Mouse (Mus musculus) embryonic facial prominence, embryonic 12.5 days (tissue): ENCODE results near the gene Pdhx. TPM values are rescaled to one million over a fixed set of nuclear protein-coding genes. Genes with fewer than 3 reads are reported as not detected.

Experiments
- ATAC-seq: fragments of 200-750 bp; cut with Nextera tagmentation; 2 replicates; pipeline ENCODE4 v1.8.0; 2017; ENCODE audit not compliant: insufficient number of reproducible peaks, insufficient read depth, low FRiP score, low TSS enrichment
- H3K27ac ChIP-seq: fragments of 300-500 bp; sonication (generic); 2 replicates; pipeline ENCODE4 v1.5.1; 2016; ENCODE audit warnings: mild to moderate bottlenecking
- H3K27me3 ChIP-seq: fragments of 300-500 bp; sonication (generic); 2 replicates; pipeline ENCODE4 v1.6.1; 2016; ENCODE audit warnings: mild to moderate bottlenecking, moderate library complexity
- H3K36me3 ChIP-seq: fragments of 300-500 bp; sonication (generic); 2 replicates; pipeline ENCODE4 v1.6.1; 2016; ENCODE audit warnings: mild to moderate bottlenecking
- H3K4me1 ChIP-seq: fragments of 300-500 bp; sonication (generic); 2 replicates; pipeline ENCODE4 v1.6.1; 2016
- H3K4me2 ChIP-seq: fragments of 300-500 bp; sonication (generic); replicated peaks from 2 replicates; pipeline ENCODE4 v1.6.1; 2016; ENCODE audit warnings: mild to moderate bottlenecking, moderate library complexity
- H3K4me3 ChIP-seq: fragments of 300-500 bp; sonication (generic); 2 replicates; pipeline ENCODE4 v1.5.1; 2016; ENCODE audit warnings: mild to moderate bottlenecking
- H3K9ac ChIP-seq: fragments of 300-500 bp; sonication (generic); 2 replicates; pipeline ENCODE4 v1.6.1; 2016; ENCODE audit warnings: mild to moderate bottlenecking, moderate library complexity
- H3K9me3 ChIP-seq: fragments of 300-500 bp; sonication (generic); 2 replicates; pipeline ENCODE4 v1.6.1; 2016; ENCODE audit warnings: mild to moderate bottlenecking, moderate library complexity
- WGBS: fragments of 180-500 bp; shearing (Covaris S2); methylation state at CpG from one replicate; pipeline ENCODE4 v1.1.7; 2016; 5-methylcytosine and 5-hydroxymethylcytosine counted together
- polyA plus RNA-seq: library from polyadenylated mRNA; unstranded; fragments of >200 nt; fragmentation: Nextera tagmentation; extraction: Ambion mirVana; gene quantifications from 2 replicates; pipeline ENCODE4 v1.2.1, GENCODE M21; 2016

The Pdhx gene
- polyA plus RNA-seq, 1 experiment from 2014 or later = 43.8 TPM

DNA sequence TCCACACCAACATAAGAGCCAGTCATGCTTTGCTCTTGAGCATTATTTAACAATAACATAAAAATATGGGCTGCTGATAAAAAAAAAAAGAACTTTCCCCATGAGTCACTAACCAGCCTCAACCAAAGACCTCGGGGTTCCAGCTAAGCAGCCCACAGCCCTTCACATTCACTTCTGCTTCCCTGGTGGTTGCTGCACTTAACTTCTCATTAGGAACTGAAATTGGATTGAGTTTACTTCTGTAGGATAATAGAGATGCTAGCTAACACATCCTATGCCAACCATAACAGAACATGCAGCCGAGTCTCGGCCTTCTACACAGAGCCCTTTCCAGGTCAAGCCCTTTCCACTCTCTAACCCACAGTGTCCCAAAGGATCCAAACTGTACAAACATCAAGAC is 65.1 kb downstream of the Pdhx start:
- no peaks in the 10 kb centered on the region for H3K4me1 ChIP-seq
- H3K9ac ChIP-seq = no peak overlapping the region
- H3K4me3 ChIP-seq = no peak overlapping the region
- H3K36me3 ChIP-seq = no peaks in the 10 kb centered on the region
- H3K4me2 ChIP-seq = no peak overlapping the region
- 86% methylated on average over 3 of the region's 3 CpGs for WGBS
- no peaks in the 10 kb centered on the region for H3K9me3 ChIP-seq
- no peaks in the 10 kb centered on the region for H3K27me3 ChIP-seq
- ATAC-seq = no peak
- no peak overlapping the region for H3K27ac ChIP-seq

GRCm38 (mm10) chr2:103004599-103004998 is 68.7 kb downstream of the Pdhx start:
- no peak overlapping the region for H3K9ac ChIP-seq
- no peaks in the 10 kb centered on the region for H3K27me3 ChIP-seq
- no peak for ATAC-seq
- no peak overlapping the region for H3K4me3 ChIP-seq
- no peak overlapping the region for H3K27ac ChIP-seq
- 47% methylated on average over 7 of the region's 7 CpGs for WGBS
- H3K4me2 ChIP-seq = no peak overlapping the region
- H3K36me3 ChIP-seq = no peaks in the 10 kb centered on the region
- H3K4me1 ChIP-seq = no peaks in the 10 kb centered on the region
- H3K9me3 ChIP-seq = no peaks in the 10 kb centered on the region

- Histone ChIP-seq H3K9ac (no peak overlapping the region), H3K9me3 (no peaks in the 10 kb centered on the region), H3K27ac (no peak overlapping the region), H3K4me2 (no peak overlapping the region), H3K4me3 (no peak overlapping the region), H3K4me1 (no peaks in the 10 kb centered on the region), H3K36me3 (no peaks in the 10 kb centered on the region), H3K27me3 (no peaks in the 10 kb centered on the region)
- ATAC-seq = no peak
- 70% methylated on average over 6 of the region's 6 CpGs for WGBS
These were observed 74.1 kb downstream of the Pdhx start for GRCm38 (mm10) chr2:102999153-102999575.

DNA sequence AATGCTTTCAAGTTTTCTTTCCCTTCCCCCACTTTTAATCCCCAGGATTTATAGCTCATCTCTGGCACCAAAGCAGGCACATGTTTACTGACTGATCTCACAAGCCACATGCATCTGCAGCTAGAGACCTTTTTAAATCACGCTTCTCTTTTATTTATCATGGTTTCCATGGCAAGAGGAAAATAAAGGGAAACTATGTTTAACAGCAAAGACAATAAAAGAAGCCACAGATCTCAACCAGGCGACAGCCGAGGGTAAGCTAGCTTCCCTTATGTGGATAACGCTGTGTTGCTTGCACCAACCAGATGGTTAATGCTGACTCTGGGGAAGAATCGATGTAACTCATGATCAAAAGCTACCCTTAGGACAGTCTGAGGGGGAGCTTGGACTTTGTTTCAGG is 75.0 kb downstream of the Pdhx start:
- Histone ChIP-seq H3K36me3 (no peaks in the 10 kb centered on the region), H3K27me3 (no peaks in the 10 kb centered on the region), H3K4me3 (no peak overlapping the region), H3K9ac (no peak overlapping the region), H3K9me3 (no peaks in the 10 kb centered on the region), H3K4me1 (no peaks in the 10 kb centered on the region), H3K4me2 (no peak overlapping the region), H3K27ac (no peak overlapping the region)
- WGBS = 72% methylated on average over 5 of the region's 5 CpGs
- ATAC-seq = no peak

DNA sequence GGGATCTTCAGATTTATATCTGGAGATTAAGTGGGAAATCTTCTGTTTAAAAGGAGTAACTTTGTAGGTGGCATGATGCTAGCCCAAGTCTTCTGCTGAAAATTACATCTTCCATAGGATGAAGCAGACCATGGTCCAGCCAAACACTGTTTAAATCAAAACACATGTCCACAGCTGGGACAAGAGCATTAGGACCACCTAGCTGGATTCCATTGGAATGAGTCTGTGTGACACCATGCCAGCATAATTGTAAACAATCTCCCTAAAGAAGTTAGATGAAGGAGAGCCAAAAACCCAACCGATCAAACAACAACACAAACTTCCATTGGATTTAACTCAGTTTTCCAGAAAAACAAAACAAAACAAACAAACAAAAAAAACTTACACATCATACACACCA is 75.4 kb downstream of the Pdhx start:
- Histone ChIP-seq H3K27ac (no peak overlapping the region), H3K36me3 (no peaks in the 10 kb centered on the region), H3K27me3 (no peaks in the 10 kb centered on the region), H3K9ac (no peak overlapping the region), H3K9me3 (no peaks in the 10 kb centered on the region), H3K4me2 (no peak overlapping the region), H3K4me1 (no peaks in the 10 kb centered on the region), H3K4me3 (no peak overlapping the region)
- no peak for ATAC-seq
- WGBS = 67% methylated on average over 1 of the region's 1 CpGs

GRCm38 (mm10) chr2:102993841-102994607 is 79.3 kb downstream of the Pdhx start:
- H3K27ac ChIP-seq = no peak overlapping the region
- no peak overlapping the region for H3K4me3 ChIP-seq
- H3K27me3 ChIP-seq = no peaks in the 10 kb centered on the region
- no peaks in the 10 kb centered on the region for H3K9me3 ChIP-seq
- ATAC-seq = no peak
- no peak overlapping the region for H3K9ac ChIP-seq
- H3K4me1 ChIP-seq = no peaks in the 10 kb centered on the region
- 86% methylated on average over 3 of the region's 3 CpGs for WGBS
- H3K36me3 ChIP-seq = no peaks in the 10 kb centered on the region
- H3K4me2 ChIP-seq = no peak overlapping the region

- H3K4me2 ChIP-seq = no peak overlapping the region
- 83% methylated on average over 6 of the region's 6 CpGs for WGBS
- no peak overlapping the region for H3K9ac ChIP-seq
- no peaks in the 10 kb centered on the region for H3K27me3 ChIP-seq
- ATAC-seq = no peak
- no peak overlapping the region for H3K4me3 ChIP-seq
- H3K27ac ChIP-seq = no peak overlapping the region
- H3K36me3 ChIP-seq = no peaks in the 10 kb centered on the region
- H3K9me3 ChIP-seq = no peaks in the 10 kb centered on the region
- no peaks in the 10 kb centered on the region for H3K4me1 ChIP-seq
These were observed 80.9 kb downstream of the Pdhx start for GRCm38 (mm10) chr2:102992405-102992804.

- no peak overlapping the region for H3K9ac ChIP-seq
- no peak overlapping the region for H3K4me2 ChIP-seq
- no peak overlapping the region for H3K4me3 ChIP-seq
- H3K36me3 ChIP-seq = no peaks in the 10 kb centered on the region
- H3K4me1 ChIP-seq = no peaks in the 10 kb centered on the region
- WGBS = 70% methylated on average over 2 of the region's 2 CpGs
- H3K27ac ChIP-seq = no peak overlapping the region
- no peaks in the 10 kb centered on the region for H3K9me3 ChIP-seq
- ATAC-seq = no peak
- no peaks in the 10 kb centered on the region for H3K27me3 ChIP-seq
These were observed 83.0 kb downstream of the Pdhx start for GRCm38 (mm10) chr2:102990301-102990702.

GRCm38 (mm10) chr2:102989446-102989845 is 83.9 kb downstream of the Pdhx start:
- WGBS = 90% methylated on average over 1 of the region's 1 CpGs
- H3K9ac ChIP-seq = no peak overlapping the region
- ATAC-seq = no peak

GRCm38 (mm10) chr2:102987708-102988010 is 85.7 kb downstream of the Pdhx start:
- H3K4me2 ChIP-seq = no peak overlapping the region
- no peaks in the 10 kb centered on the region for H3K4me1 ChIP-seq
- no peaks in the 10 kb centered on the region for H3K9me3 ChIP-seq
- H3K9ac ChIP-seq = no peak overlapping the region
- no peaks in the 10 kb centered on the region for H3K27me3 ChIP-seq
- no peaks in the 10 kb centered on the region for H3K36me3 ChIP-seq
- no peak overlapping the region for H3K27ac ChIP-seq
- ATAC-seq = no peak
- H3K4me3 ChIP-seq = no peak overlapping the region
- 94% methylated on average over 4 of the region's 4 CpGs for WGBS

More at GRCm38 (mm10) chr2:102989446-102989845, 83.9 kb downstream of the Pdhx start:
- H3K27ac ChIP-seq = no peak overlapping the region
- H3K4me2 ChIP-seq = no peak overlapping the region
- no peaks in the 10 kb centered on the region for H3K4me1 ChIP-seq
- H3K9me3 ChIP-seq = no peaks in the 10 kb centered on the region
- H3K27me3 ChIP-seq = no peaks in the 10 kb centered on the region
- no peak overlapping the region for H3K4me3 ChIP-seq
- H3K36me3 ChIP-seq = no peaks in the 10 kb centered on the region

- 83% methylated on average over 6 of the region's 6 CpGs for WGBS
- Histone ChIP-seq H3K36me3 (no peaks in the 10 kb centered on the region), H3K9me3 (no peaks in the 10 kb centered on the region), H3K27ac (no peak overlapping the region), H3K4me2 (no peak overlapping the region), H3K9ac (no peak overlapping the region), H3K27me3 (no peaks in the 10 kb centered on the region), H3K4me3 (no peak overlapping the region), H3K4me1 (no peaks in the 10 kb centered on the region)
- ATAC-seq = no peak
These were observed 86.2 kb downstream of the Pdhx start for GRCm38 (mm10) chr2:102986964-102987707.

DNA sequence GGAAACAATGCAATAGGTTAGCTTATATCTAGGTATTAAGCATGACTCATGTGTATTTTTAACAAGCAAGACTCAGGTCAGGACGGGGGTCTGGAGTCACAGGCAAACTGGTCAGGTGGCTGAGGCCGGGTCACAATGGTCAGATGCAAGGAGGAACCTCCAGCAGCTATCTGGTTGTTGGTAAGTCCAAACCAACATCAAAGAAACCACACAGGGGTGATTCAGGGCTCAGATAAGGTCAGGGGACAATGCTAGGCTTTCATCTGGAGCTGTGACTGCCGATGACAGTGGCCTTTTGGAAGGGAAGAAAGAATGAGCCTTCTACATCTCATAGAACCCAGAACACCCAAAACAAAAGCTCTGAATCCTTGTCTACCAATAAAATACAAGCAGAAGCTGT is 86.9 kb downstream of the Pdhx start:
- Histone ChIP-seq H3K4me3 (no peak overlapping the region), H3K27me3 (no peaks in the 10 kb centered on the region), H3K9me3 (no peaks in the 10 kb centered on the region), H3K36me3 (no peaks in the 10 kb centered on the region), H3K4me1 (no peaks in the 10 kb centered on the region), H3K9ac (no peak overlapping the region), H3K4me2 (no peak overlapping the region), H3K27ac (no peak overlapping the region)
- 74% methylated on average over 3 of the region's 3 CpGs for WGBS
- no peak for ATAC-seq
